Mouse (Mus musculus) brown adipose tissue, adult 24 weeks (tissue): Measurements from ENCODE around the gene Khdrbs1. TPM values are rescaled to one million over a fixed set of nuclear protein-coding genes. Genes with fewer than 3 reads are reported as not detected.
"Not testable (repeated sequence)": the region's sequence is repeated elsewhere in the genome, so short reads cannot be mapped to it uniquely, and the experiment has no call there.

Source experiments
- H3K27ac ChIP-seq: fragments of 200-500 bp; replicated peaks from 2 replicates; pipeline ENCODE4 v1.5.1; 2012; ENCODE audit warnings: low read depth, mild to moderate bottlenecking, low read length
- H3K4me1 ChIP-seq: fragments of 200-500 bp; 2 replicates; pipeline ENCODE4 v1.6.1; 2012; ENCODE audit warnings: low read length, mixed read lengths; ENCODE audit not compliant: control insufficient read depth, insufficient read depth, insufficient read length
- H3K4me3 ChIP-seq: fragments of 200-500 bp; 2 replicates; pipeline ENCODE4 v1.5.1; 2012; ENCODE audit warnings: low read depth, mild to moderate bottlenecking, low read length, moderate library complexity; ENCODE audit not compliant: insufficient read depth
- polyA plus RNA-seq: library from polyadenylated mRNA; stranded (reverse); fragments of >200 nt; gene quantifications from 2 replicates; pipeline ENCODE4 v1.2.4, GENCODE M21; 2012; ENCODE audit not compliant: missing spikeins, insufficient read depth, insufficient read length

Gene Khdrbs1
- polyA plus RNA-seq, 1 experiment, result 23.4 TPM

DNA sequence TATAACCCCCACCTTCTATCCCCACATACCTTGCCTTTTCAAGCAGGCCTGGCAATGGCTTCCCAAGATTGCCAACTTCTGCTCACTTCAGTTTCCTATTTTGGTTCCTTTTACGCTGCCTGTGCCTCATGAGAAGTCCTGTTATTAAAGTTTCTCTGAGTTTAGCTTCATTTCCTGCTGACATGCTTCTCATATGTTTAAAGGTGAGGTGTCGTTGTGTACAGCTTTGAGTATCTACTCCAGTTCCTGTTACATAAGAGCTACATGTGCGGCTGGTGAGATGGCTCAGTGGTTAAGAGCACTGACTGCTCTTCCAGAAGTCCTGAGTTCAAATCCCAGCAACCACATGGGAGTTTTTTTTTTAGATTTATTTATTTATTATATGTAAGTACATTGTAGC is 23.2 kb upstream of the Khdrbs1 start:
- no peak overlapping the region for H3K27ac ChIP-seq
- no peaks in the 10 kb centered on the region for H3K4me1 ChIP-seq
- no peak overlapping the region for H3K4me3 ChIP-seq

DNA sequence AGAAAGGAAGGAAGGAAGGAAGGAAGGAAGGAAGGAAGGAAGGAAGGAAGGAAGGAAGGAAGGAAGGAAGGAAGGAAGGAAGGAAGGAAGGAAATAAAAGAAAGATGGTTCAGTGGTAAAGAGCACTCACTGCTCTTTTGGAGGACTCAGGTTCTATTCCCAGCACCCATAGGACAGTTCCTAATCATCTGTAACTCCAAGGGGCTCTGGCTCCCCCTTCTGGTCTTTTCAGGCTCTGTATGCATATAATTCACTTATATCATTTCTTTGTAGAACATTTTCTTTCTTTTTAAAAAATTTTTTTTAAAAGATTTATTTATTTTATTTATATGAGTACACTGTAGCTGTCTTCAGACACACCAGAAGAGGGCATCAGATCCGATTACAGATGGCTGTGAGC is 20.4 kb upstream of the Khdrbs1 start:
- not testable (repeated sequence) for H3K27ac ChIP-seq, H3K4me1 ChIP-seq

DNA sequence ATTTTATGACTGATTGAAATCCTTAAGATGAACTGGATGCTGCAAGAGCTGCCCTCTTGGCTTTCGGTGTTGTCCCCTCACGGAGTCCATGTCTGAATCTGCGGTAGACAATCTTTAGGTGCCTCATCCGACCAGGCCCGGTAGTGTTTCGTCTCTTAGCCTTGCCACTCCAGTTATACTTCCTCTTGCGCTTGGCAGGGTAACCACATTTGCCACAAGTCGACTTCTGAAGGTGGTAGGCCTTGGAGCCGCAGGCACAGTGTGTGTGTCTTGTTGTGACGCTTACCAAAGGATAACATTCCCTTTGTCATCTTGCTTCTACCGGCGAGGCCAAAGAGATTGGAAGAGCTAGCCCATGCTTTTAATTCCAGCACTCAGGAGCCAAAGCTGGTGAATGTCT is 19.5 kb upstream of the Khdrbs1 start:
- no peak overlapping the region for H3K27ac ChIP-seq
- H3K4me1 ChIP-seq, result no peaks in the 10 kb centered on the region
- no peak overlapping the region for H3K4me3 ChIP-seq

More for the DNA sequence above, 20.4 kb upstream of the Khdrbs1 start:
- not testable (repeated sequence) for H3K4me3 ChIP-seq

DNA sequence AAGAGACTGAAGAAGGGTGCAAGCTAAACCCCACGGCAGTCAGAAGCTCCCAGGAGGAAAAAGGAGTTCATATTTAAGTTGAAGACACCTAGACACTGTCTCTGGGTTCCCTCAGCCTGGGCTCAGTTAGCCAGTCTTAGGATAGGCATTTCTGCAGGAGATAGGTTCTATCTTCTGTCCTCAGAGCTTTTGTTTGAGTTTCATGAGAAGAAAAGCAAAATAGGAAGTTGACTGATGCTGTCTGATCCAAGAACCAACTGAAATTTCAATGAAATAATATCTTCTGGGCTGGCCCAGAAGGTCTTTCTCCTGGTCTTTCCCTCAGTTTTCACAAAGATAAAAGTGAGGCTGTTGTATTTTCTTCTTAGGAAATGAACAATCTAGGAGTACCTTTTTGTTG is 13.4 kb upstream of the Khdrbs1 start:
- Histone ChIP-seq H3K4me3 (no peak overlapping the region), H3K27ac (no peak overlapping the region), H3K4me1 (no peaks in the 10 kb centered on the region)

DNA sequence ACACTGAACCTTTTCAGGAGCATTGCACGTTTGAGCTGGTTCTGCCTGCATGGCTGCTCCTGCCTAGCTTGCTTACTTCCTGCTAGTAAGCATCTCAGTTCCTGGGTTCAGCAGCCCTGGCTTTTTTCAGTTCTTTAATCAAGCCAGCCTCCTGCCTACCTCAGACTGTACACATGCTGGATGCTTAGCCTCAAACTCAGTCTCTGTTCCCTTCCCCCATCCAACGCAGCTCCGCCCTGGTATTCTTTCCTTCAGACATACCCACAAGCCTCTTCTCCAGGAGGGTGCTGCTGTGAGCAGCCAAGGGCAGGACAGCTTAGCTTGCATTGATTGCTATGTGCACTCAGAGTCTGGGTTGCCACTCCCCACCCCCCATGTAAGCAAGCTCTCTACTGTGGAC is 12.6 kb upstream of the Khdrbs1 start:
- H3K4me1 ChIP-seq, result no peaks in the 10 kb centered on the region
- no peak overlapping the region for H3K4me3 ChIP-seq

DNA sequence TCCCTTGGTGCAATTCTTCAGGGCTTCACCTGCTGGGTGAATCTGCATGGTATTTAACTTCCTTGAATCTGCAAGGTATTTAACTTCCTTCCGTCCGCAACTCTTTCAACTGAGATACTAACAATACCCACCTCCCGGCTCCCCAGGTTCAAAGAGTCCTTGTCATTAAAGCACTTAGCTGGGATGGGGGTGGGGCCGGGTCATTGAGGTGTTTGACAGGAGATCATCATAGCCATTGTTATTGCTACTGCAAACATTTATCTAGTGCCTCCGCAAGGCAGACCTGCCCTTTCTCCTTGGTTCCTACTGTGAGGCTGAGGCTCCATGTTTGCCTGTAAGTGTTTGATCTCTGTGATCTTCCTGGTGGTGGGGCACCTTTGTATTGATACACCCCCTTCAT is 8.3 kb upstream of the Khdrbs1 start:
- no peaks in the 10 kb centered on the region for H3K4me1 ChIP-seq
- H3K27ac ChIP-seq, result no peak overlapping the region
- no peak overlapping the region for H3K4me3 ChIP-seq

More for the DNA sequence above, 12.6 kb upstream of the Khdrbs1 start:
- H3K27ac ChIP-seq, result no peak overlapping the region

DNA sequence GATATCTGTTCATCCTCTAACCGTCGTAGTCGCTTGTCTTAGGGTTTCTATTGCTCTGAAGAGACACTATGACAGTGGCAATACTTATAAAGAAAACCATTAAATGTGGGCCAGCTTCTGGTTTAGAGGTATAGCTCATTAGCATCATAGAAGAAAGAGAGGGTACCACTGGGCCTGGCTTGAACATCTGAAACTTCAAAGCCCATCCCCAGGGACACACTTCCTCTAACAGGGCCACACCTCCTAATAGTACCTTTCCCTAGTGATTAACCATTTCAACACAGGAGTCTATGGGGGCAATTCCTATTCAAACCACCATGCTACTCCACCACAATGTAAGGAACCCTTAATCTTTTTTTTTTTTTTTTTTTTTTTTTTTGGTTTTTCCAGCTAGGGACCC is 4.5 kb upstream of the Khdrbs1 start:
- Histone ChIP-seq H3K4me1 (no peaks in the 10 kb centered on the region), H3K4me3 (no peak overlapping the region)

DNA sequence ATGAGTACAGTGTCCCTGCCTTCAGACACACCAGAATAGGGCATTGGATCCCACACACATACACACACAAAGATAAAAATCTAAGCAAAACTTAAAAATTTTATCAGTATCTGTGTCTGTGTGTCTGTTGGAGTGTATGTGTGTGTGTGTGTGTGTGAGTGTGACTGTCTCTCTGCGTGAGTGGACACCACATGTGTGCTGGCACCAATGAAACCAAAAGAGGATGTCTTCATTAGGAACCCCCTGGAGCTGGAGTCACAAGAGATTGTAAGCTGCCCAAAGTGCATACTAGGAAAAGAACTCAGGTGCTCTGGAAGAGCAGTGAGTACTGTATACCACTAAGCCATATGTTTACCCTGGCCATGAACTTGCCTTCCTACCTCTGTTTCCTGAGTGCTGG is 4.0 kb upstream of the Khdrbs1 start:
- Histone ChIP-seq H3K27ac (no peak overlapping the region), H3K4me1 (no peaks in the 10 kb centered on the region), H3K4me3 (no peak overlapping the region)

More for the DNA sequence above, 4.5 kb upstream of the Khdrbs1 start:
- no peak overlapping the region for H3K27ac ChIP-seq

DNA sequence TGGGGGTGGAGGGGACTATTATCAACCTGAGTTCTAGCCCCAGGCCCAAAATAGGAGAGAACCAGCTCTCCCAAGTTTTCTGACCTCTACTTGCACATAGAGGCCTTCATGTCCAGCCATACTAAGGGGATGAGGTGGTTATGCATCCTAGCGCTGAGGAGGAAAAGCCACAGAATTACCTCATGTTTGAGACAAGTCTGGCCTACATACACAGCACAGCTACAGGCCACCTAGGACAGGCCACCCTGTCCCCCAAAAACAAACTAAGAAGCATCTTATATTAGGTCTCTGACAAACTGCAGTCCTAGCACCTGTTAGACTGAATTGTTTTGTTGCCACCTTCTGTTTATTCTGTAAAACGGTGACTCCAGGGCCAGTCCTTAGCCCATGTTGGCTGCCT is 1.4 kb upstream of the Khdrbs1 start:
- Histone ChIP-seq H3K27ac (peak overlapping the region; percentile 86; the same call in 1 of the 2 replicates), H3K4me1 (peaks cover 4% of the 10 kb centered on the region; the same call in 1 of the 2 replicates), H3K4me3 (no peak overlapping the region; the same call in 1 of the 2 replicates)

DNA sequence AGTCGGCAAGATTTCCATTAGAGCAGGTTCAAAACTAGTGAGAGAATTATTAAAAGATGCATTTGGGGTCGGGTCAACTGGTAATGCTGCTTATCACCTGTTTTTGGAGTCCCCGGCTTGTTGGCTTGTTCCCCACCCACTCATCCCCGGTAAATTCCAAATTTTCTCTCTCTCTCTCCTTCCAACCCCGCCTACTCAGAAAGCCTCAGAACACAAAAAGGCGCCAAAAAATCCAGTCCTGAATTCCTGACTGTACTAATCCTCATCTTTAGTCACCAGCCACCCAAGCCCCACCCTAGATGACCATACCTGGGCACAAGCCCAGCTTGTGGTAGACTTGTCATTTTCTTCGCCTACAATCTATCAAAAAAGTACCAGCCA is 897 bp upstream of the Khdrbs1 start:
- H3K4me1 ChIP-seq, result peaks cover 4% of the 10 kb centered on the region; the same call in 1 of the 2 replicates

DNA sequence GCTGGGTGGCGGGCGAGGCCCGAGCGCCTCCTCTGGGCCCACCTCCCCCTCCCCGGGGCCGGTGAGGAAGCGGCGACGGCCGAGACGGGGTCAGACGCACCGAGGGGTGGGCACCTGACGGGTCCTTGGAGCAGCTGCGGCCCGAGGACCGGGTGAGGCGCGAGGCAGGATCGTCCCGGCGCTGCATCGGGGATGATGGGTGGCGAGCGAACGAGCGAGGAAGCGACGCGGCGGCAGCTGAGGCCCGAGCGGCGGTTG is 200 bp downstream of the Khdrbs1 start:
- Histone ChIP-seq H3K4me1 (peaks cover 4% of the 10 kb centered on the region; the same call in 1 of the 2 replicates), H3K27ac (peak overlapping the region; percentile 98), H3K4me3 (peak overlapping the region; percentile 97)

More for the DNA sequence above, 897 bp upstream of the Khdrbs1 start:
- Histone ChIP-seq H3K27ac (peak overlapping the region; percentile 86), H3K4me3 (peak overlapping the region; percentile 91)

DNA sequence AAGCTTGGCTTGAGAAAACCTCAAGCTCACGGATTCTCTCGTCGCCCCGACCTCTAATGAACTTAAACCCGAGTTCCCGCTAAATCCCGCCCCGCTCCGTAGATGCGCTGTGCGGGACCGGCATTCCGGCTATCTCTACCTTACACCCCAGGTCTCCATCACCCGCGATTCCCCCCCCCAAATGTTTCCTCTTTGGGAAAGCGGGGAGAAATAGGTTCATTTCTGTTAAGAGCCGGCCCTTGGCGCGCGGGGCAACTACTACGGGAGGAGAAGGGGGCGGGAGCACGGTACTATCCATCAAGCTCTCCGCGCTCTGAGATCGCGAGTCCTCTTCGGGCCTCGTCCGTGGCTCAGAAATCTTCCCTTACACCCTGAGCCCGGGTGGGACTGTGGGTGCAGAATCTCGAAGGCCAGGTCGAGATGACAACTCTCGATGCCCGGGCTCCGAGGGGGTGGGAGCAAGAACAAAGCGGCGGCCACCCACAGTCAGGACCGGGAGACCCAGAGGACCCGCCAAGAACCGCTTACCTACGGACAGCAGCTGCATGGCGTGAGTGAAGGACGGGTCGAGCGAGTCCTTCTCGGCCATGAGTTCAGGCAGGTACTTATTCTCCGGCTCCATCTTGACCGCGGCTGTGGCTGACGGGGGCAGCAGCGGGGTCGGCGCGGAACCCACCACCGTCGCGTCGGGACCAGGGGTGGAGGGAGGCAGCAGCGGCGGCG is 691 bp downstream of the Khdrbs1 start:
- Histone ChIP-seq H3K4me3 (peak overlapping the region; percentile 97), H3K4me1 (peaks cover 4% of the 10 kb centered on the region; the same call in 1 of the 2 replicates), H3K27ac (peak overlapping the region; percentile 98)

DNA sequence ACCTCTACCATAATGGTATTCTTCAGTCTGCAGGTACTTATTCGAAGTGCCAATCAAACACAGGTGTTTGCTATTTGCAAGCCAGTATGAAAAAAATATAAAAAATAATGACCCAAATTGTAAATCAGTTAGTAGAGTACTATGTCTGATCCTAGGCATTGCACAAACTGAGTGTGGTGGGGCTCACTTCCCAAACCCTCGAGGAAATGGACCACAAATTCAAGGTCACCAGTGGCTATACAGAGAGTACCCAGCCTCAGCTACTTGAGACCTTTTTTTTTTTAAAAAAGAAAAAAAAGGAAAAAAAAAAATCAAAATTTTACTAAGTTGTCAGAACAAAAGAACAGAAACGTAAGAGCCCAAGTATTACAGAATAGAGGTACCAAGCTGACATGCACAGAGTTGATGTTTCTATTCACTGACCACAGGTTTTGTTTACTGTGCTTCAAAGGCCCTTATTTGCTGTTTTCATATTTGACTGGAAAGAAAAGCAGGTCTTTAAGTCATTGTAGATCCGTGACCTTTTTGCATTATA is 2.9 kb downstream of the Khdrbs1 start:
- no peak overlapping the region for H3K27ac ChIP-seq
- H3K4me3 ChIP-seq, result no peak overlapping the region
- H3K4me1 ChIP-seq, result peaks cover 4% of the 10 kb centered on the region; the same call in 1 of the 2 replicates

DNA sequence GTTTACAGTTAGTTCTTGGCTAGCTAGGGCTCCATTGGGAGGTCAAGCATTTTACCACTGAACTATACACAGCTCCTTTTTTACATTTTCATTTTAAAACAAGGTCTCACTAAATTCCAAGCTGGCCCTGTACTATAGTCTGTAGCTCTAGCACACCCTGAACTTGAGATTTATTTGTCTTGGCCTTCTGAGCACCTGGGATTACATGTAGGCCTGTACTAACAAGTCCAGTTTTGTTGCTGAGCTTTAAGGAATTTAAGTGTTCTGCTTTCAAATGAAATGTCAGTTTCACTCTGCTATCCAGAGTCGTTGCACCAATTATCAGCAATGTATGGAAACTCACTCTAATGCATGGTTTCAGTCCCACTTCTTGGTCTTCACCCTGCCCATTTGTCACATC is 5.9 kb downstream of the Khdrbs1 start:
- no peak overlapping the region for H3K4me3 ChIP-seq
- no peak overlapping the region for H3K27ac ChIP-seq
- peaks cover 7% of the 10 kb centered on the region for H3K4me1 ChIP-seq

DNA sequence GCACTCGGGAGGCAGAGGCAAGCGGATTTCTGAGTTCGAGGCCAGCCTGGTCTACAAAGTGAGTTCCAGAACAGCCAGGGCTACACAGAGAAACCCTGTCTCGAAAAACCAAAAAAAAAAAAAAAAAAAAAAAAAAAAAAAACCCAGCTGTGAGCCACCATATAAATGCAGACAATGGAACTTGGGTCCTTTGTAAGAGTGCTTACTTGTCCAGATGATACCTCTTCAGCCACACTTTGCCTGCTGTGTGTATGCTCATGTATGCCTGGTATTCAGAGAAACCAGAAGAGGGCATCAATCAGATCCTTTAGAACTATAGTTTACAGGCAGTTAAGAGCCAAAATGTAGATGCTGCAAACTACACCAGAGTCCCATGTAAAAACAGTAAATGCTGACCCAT is 6.6 kb downstream of the Khdrbs1 start:
- not testable (repeated sequence) for H3K27ac ChIP-seq, H3K4me1 ChIP-seq, H3K4me3 ChIP-seq

DNA sequence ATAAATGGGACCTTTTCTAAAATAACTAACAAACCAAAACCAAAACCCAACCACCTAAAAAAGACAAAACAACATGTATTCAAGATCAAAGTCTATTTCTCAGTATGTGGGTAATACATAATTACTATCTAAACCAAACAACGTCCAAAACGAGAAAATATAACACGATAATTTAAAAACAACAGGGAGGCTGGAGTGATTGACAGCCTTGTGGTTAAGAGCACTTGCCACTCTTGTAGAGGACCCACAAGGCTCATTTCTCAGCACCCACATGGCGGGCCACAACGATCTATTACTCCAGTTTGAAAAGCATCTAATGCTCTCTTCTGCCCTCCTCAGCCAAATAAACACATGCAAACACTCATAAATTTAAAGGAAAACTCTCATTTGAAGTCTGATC is 10.7 kb downstream of the Khdrbs1 start:
- Histone ChIP-seq H3K27ac (no peak overlapping the region), H3K4me3 (no peak overlapping the region), H3K4me1 (peaks cover 3% of the 10 kb centered on the region; the same call in 1 of the 2 replicates)
